Mouse (Mus musculus) limb, embryonic 14.5 days (tissue): Measurements from ENCODE around the gene Nvl. TPM values are rescaled to one million over a fixed set of nuclear protein-coding genes. Genes with fewer than 3 reads are reported as not detected.

Experiments used
- ATAC-seq: fragments of 200-750 bp; cut with Nextera tagmentation; 2 replicates; pipeline ENCODE4 v1.8.0; 2017; ENCODE audit warnings: low read depth, moderate number of reproducible peaks, moderate TSS enrichment; ENCODE audit not compliant: low FRiP score
- DNase-seq: peaks from one replicate; pipeline ENCODE4 v3.0.0-alpha.2; 2015; ENCODE audit warnings: low spot score
- H3K27ac ChIP-seq: fragments of 300-500 bp; sonication (generic); replicated peaks from 2 replicates; pipeline ENCODE4 v1.5.1; 2014; ENCODE audit warnings: low read depth, mild to moderate bottlenecking, low read length, moderate library complexity, mixed read lengths
- H3K27me3 ChIP-seq: fragments of 300-500 bp; sonication (generic); 2 replicates; pipeline ENCODE4 v1.6.1; 2014; ENCODE audit warnings: low read length, mixed read lengths; ENCODE audit not compliant: control insufficient read depth, insufficient read depth
- H3K36me3 ChIP-seq: fragments of 300-500 bp; sonication (generic); 2 replicates; pipeline ENCODE4 v1.6.1; 2014; ENCODE audit warnings: mild to moderate bottlenecking, low read length, moderate library complexity, mixed read lengths; ENCODE audit not compliant: control insufficient read depth, insufficient read depth
- H3K4me1 ChIP-seq: fragments of 300-500 bp; sonication (generic); 2 replicates; pipeline ENCODE4 v1.6.1; 2014; ENCODE audit warnings: antibody characterized with exemption, low read length, mixed read lengths; ENCODE audit not compliant: control insufficient read depth, insufficient read depth
- H3K4me2 ChIP-seq: fragments of 300-500 bp; sonication (generic); replicated peaks from 2 replicates; pipeline ENCODE4 v1.6.1; 2014; ENCODE audit warnings: low read depth, mild to moderate bottlenecking, low read length, moderate library complexity; ENCODE audit not compliant: severe bottlenecking
- H3K4me3 ChIP-seq: fragments of 300-500 bp; sonication (generic); replicated peaks from 2 replicates; pipeline ENCODE4 v1.5.1; 2014; ENCODE audit warnings: low read length
- H3K9ac ChIP-seq: fragments of 300-500 bp; sonication (generic); 2 replicates; pipeline ENCODE4 v1.6.1; 2014; ENCODE audit warnings: mild to moderate bottlenecking, low read depth, low read length, moderate library complexity; ENCODE audit not compliant: severe bottlenecking
- H3K9me3 ChIP-seq: fragments of 300-500 bp; sonication (generic); 2 replicates; pipeline ENCODE4 v1.6.1; 2016; ENCODE audit warnings: low read length; ENCODE audit not compliant: control insufficient read depth
- POLR2A ChIP-seq: fragments of 200-500 bp; IDR thresholded peaks from 2 replicates; pipeline ENCODE4 v1.8.0; 2012; ENCODE audit warnings: inconsistent platforms, mild to moderate bottlenecking, moderate library complexity, borderline replicate concordance; ENCODE audit not compliant: insufficient read depth, insufficient read length; ENCODE audit errors: extremely low read depth
- WGBS: fragments of 180-500 bp; shearing (Covaris S2); extraction: QIAGEN DNeasy Blood & Tissue Kit; methylation state at CpG from one replicate; pipeline ENCODE4 v1.1.7; 2014; 5-methylcytosine and 5-hydroxymethylcytosine counted together
- polyA plus RNA-seq, 2 experiments: library from polyadenylated mRNA; depleted of rRNA in 1 of 2; stranded (reverse) in 1 of 2; unstranded in 1 of 2; fragments of >200 nt; fragmentation: Nextera tagmentation in 1 of 2; extraction: Ambion mirVana in 1 of 2; gene quantifications; 2 replicates each; pipeline versions ENCODE4 v1.2.1 to v1.2.3; 2012 to 2014

Gene Nvl
- polyA plus RNA-seq, 2 experiments: 37.0 to 69.1 TPM

DNA sequence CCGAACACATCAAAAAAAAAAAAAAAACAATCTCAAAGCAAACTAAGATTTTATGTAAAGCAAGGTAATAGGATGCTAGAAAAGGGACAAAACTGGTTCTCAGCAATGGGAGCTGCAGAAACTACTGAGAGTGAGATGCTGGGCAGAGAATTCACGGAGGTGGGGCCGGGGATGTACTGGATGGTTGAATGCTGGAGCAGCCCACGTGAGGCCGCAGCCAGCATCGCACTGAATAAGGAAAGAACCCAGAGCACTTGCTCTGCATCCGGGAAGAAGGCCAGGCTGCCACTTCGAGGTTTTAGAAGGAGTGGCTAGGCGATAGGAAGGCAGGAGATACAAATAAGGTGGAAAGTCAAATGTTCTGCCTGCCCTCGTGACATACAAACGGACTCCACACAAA lies 74.3 kb downstream of the Nvl start:
- no peak for ATAC-seq
- Histone ChIP-seq H3K9ac (no peak overlapping the region), H3K4me1 (no peaks in the 10 kb centered on the region), H3K9me3 (no peaks in the 10 kb centered on the region), H3K27me3 (no peaks in the 10 kb centered on the region), H3K36me3 (no peaks in the 10 kb centered on the region), H3K27ac (no peak overlapping the region), H3K4me2 (no peak overlapping the region), H3K4me3 (no peak overlapping the region)
- no peak for TF ChIP-seq POLR2A
- DNase-seq: no peak
- 62% methylated on average over 11 of the region's 11 CpGs for WGBS

DNA sequence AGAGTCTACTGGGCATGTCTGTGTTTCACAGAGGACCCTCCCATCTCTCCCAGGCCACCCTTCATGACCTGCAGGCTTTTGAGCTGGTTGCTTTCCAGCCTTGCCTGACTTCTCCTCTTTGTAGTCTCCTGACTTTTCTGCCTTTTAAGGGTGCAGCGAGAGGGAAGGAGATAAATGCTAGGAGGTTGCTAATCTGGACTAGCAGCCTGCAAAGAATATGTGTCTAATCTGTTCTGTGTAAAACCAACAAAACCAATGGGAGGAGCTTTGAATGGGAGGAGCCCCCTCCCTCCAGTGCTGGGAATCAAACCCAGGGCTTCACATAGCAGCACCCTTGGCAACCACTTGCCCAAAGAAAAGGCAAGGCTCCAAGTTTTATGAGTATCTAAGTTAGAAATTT lies 75.7 kb downstream of the Nvl start:
- DNase-seq: no peak
- 65% methylated on average over 1 of the region's 1 CpGs for WGBS
- Histone ChIP-seq H3K4me3 (no peak overlapping the region), H3K4me1 (no peaks in the 10 kb centered on the region), H3K27me3 (no peaks in the 10 kb centered on the region), H3K9me3 (no peaks in the 10 kb centered on the region), H3K27ac (no peak overlapping the region), H3K9ac (no peak overlapping the region), H3K4me2 (no peak overlapping the region), H3K36me3 (no peaks in the 10 kb centered on the region)
- ATAC-seq: no peak
- no peak for TF ChIP-seq POLR2A

DNA sequence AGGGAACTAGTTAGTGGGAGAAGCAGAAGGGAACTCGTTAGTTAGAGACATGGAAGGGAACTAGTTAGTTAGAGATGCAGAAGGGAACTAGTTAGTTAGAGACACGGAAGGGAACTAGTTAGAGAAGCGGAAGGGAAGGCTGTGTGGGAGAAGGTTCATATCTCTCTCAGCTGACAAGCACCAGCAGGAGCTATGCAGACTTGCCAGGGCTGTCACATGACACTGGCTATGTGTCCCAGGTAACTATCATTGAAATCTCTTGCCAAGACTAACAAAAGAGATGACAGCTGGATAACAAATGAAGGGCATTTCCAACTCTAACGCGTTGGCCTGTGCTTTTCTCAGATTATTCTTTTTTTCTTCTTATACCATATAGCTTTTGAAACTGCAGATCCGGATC lies 79.4 kb downstream of the Nvl start:
- TF ChIP-seq POLR2A: no peak
- no peak overlapping the region for H3K27ac ChIP-seq
- no peaks in the 10 kb centered on the region for H3K27me3 ChIP-seq
- no peak for ATAC-seq
- H3K9me3 ChIP-seq: no peaks in the 10 kb centered on the region
- WGBS: 81% methylated on average over 6 of the region's 6 CpGs
- no peak overlapping the region for H3K4me3 ChIP-seq
- no peaks in the 10 kb centered on the region for H3K36me3 ChIP-seq
- H3K4me2 ChIP-seq: no peak overlapping the region
- no peaks in the 10 kb centered on the region for H3K4me1 ChIP-seq
- H3K9ac ChIP-seq: no peak overlapping the region
- DNase-seq: no peak

DNA sequence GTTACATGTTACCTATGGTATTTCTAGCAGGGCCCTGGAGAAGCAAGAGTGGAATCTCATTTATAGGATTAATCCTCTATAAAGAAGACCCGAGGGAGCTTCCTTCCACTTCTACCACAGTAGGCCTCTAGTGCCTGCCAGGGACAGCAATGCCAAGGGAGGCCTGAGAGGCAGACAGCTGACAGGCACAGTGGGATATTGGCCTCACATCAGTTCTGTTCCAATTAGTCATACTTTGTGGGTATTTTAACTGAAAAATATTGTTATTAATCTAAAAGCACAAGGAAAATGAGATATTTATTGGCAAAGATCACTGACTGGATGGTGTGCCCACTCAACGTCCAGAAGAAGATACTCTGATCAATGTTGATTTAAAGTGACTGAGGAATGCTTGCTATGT lies 80.0 kb downstream of the Nvl start:
- no peak overlapping the region for H3K27ac ChIP-seq
- WGBS: 71% methylated on average over 2 of the region's 2 CpGs
- H3K9me3 ChIP-seq: no peaks in the 10 kb centered on the region
- H3K4me3 ChIP-seq: no peak overlapping the region
- no peak for TF ChIP-seq POLR2A
- H3K27me3 ChIP-seq: no peaks in the 10 kb centered on the region
- DNase-seq (no peak), ATAC-seq (no peak)
- no peak overlapping the region for H3K4me2 ChIP-seq
- H3K36me3 ChIP-seq: no peaks in the 10 kb centered on the region
- no peaks in the 10 kb centered on the region for H3K4me1 ChIP-seq
- no peak overlapping the region for H3K9ac ChIP-seq

DNA sequence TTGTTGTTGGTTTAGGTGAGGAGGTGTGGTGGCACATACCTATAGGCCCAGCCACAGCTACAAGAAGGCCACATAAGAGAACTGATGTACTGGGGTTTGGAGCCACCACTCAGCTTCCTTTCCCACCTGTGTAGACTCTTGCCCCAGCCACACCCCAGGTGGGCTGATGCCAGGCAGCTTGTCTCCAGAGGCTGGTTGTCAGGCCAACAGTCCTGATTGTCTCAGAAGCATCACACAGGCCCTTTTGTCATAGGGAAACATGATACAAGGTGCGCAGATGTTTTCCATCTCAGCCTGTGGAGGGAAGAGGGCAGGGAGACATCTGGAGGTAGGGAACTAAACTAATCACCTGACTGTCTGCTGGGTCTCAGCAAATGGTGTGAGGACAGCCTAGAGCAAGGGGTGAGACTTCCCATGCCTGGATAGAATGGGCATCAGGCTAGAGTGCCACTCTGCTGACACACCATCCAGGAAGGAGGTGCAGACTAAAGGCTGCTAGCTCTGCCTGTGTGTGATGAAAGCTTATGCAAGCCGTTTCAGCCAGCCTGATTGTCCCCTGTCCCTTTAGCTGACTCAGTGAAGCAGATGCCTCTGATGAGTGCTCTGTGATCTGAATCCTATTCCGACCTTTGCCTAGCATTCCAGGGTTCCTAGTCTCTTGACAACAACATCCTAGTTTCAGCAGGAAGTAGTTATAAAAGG lies 82.1 kb downstream of the Nvl start:
- WGBS: 61% methylated on average over 3 of the region's 3 CpGs
- ATAC-seq (no peak), DNase-seq (no peak)
- H3K27ac ChIP-seq: no peak overlapping the region
- H3K4me1 ChIP-seq: no peaks in the 10 kb centered on the region
- TF ChIP-seq POLR2A: no peak
- no peak overlapping the region for H3K9ac ChIP-seq
- no peaks in the 10 kb centered on the region for H3K36me3 ChIP-seq
- no peaks in the 10 kb centered on the region for H3K27me3 ChIP-seq
- H3K4me2 ChIP-seq: no peak overlapping the region
- no peaks in the 10 kb centered on the region for H3K9me3 ChIP-seq
- no peak overlapping the region for H3K4me3 ChIP-seq

DNA sequence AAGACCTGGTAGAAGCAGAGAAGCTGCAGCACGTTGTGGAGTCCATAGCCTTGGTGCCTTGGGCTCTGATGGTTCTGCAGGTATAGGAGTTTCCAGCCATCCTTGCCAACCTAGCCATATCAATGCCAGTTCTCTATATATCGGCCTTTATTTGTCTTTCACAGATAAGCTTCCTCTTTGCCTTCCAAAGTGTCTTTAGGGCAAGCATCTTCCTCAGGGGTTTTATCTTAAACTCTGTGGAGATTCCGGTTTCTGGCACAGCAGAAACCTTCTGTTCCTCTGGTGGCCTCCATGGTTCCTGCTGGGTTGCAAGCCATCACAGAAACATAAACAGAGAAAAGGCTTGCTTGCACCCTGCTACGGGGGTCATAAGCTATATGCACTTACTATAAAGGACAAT lies 91.1 kb downstream of the Nvl start:
- no peaks in the 10 kb centered on the region for H3K4me1 ChIP-seq
- no peaks in the 10 kb centered on the region for H3K9me3 ChIP-seq
- no peak overlapping the region for H3K9ac ChIP-seq
- H3K36me3 ChIP-seq: no peaks in the 10 kb centered on the region
- no peak overlapping the region for H3K4me3 ChIP-seq
- H3K27ac ChIP-seq: no peak overlapping the region
- 85% methylated on average over 4 of the region's 4 CpGs for WGBS
- ATAC-seq (no peak), DNase-seq (no peak)
- H3K4me2 ChIP-seq: no peak overlapping the region
- H3K27me3 ChIP-seq: no peaks in the 10 kb centered on the region
- TF ChIP-seq POLR2A: no peak
